Mouse (Mus musculus) liver, embryonic 14 days (tissue): ENCODE measurements around the gene Gm4567. TPM values are rescaled to one million over a fixed set of nuclear protein-coding genes. Genes with fewer than 3 reads are reported as not detected.

Experiments used
- polyA plus RNA-seq: library from polyadenylated mRNA; depleted of rRNA; stranded (reverse); fragments of >200 nt; gene quantifications from 2 replicates; pipeline ENCODE4 v1.2.3, GENCODE M21; 2012; rRNA removed

Gene Gm4567
- polyA plus RNA-seq: not detected in 2 replicates

DNA sequence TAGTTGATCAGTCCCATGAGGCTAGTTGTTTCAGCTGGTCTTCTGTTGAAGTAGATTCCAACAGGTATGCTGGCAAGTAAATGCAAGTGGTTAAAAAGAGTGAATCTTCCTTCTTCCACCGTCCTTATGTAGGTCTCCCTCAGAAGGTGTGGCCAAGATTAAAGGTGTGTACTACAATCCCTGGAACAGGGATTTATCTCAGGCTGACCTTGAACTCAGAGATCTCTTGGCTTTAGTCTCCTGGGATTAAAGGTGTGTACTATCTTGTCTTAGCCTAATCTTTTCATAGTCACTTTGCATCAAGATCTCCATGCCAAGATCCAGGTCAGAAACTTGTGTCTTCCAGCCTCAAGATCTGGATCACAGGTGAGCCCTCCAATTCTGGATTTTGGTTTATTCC, at the start of gene Gm4567:
Gene Gm4567 (minus strand): TSS at position 101 of the 400 bp plus-strand sequence.

DNA sequence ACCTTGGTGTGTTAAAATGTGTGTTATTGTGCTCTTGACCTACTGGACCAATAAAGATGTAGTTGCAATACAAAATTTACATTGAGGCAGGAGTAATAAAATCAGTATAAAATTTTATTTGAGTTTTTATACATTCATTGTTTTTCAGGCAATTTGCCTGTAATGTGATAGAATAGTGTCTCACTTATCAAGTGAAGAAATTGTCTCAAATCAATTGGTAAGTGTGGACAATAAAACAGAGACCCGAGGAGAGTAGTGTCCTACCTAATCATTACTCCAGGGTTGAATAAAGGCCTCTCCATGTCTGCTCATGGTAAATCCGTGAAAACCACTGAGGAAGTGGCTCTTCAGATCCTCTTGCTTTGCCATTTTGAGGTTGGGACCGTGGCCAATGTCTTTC, 41.9 kb upstream of the Gm4567 start, which contains the start of gene Vmn1r157:
Gene Vmn1r157 (plus strand): TSS at position 301 of the 400 bp plus-strand sequence.

DNA sequence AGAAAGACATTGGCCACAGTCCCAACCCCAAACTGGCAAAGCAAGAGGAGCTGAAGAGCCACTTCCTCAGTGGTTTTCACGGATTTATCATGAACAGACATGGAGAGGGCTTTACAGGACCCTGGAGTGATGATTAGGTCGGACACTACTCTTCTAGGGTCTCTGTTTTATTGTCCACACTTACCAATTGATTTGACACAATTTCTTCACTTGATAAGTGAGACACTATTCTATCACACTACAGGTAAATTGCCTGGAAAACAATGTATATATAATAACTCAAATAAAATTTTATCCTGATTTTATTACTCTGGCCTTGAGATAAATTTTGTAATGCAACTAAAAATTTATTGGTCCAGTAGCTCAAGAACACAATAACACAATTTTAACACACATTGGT, 27.3 kb downstream of the Gm4567 start, which contains the start of gene Gm8693:
Gene Gm8693 (minus strand): TSS at position 101 of the 400 bp plus-strand sequence.

Other genes starting within 250 kb of the Gm4567 start
- gene Vmn1r151, start 220.0 kb downstream of the Gm4567 start, polyA plus RNA-seq: not detected in 2 replicates
- gene Vmn1r152, start 196.7 kb downstream of the Gm4567 start, polyA plus RNA-seq: not detected in 2 replicates
- not detected in 2 replicates for gene Gm8677, start 184.8 kb downstream of the Gm4567 start, polyA plus RNA-seq
- gene Gm4201, start 154.4 kb downstream of the Gm4567 start, polyA plus RNA-seq: not detected in 2 replicates
- not detected in 2 replicates for gene Gm4565, start 131.6 kb downstream of the Gm4567 start, polyA plus RNA-seq
- not detected in 2 replicates for gene Vmn1r155, start 61.7 kb downstream of the Gm4567 start, polyA plus RNA-seq
- not detected in 2 replicates for gene Gm8693, start 27.4 kb downstream of the Gm4567 start, polyA plus RNA-seq
- not detected in 2 replicates for gene Vmn1r157, start 42.0 kb upstream of the Gm4567 start, polyA plus RNA-seq
- not detected in 2 replicates for gene Vmn1r158, start 71.1 kb upstream of the Gm4567 start, polyA plus RNA-seq
- not detected in 2 replicates for gene Vmn1r159, start 123.9 kb upstream of the Gm4567 start, polyA plus RNA-seq
- gene Vmn1r160, start 151.5 kb upstream of the Gm4567 start, polyA plus RNA-seq: not detected in 2 replicates